Mouse (Mus musculus): ENCODE data around the gene Zfp949.

- TF ChIP-seq CTCF (IDR thresholded peaks at IDR 0.05; ENCODE audit: low read depth, low read length), result no peak
- no peak for TF ChIP-seq POLR2A (IDR thresholded peaks at IDR 0.05; ENCODE audit: insufficient read depth, low read length)
Observed at GRCm38 (mm10) chr9:88527956-88528355, 19.9 kb upstream of the Zfp949 start.

All from ES-Bruce4 (cell line).